Mouse (Mus musculus) forebrain, postnatal 0 days (tissue): ENCODE data around the gene Cdadc1. TPM values are rescaled to one million over a fixed set of nuclear protein-coding genes. Genes with fewer than 3 reads are reported as not detected.

Experiments used
- ATAC-seq: fragments of 200-750 bp; cut with Nextera tagmentation; 2 replicates; pipeline ENCODE4 v1.8.0; 2017; ENCODE audit warnings: mild to moderate bottlenecking, moderate library complexity
- DNase-seq: peaks from one replicate; pipeline ENCODE4 v3.0.0-alpha.2; 2015
- H3K27ac ChIP-seq: fragments of 300-500 bp; sonication (generic); 2 replicates; pipeline ENCODE4 v1.5.1; 2014; ENCODE audit warnings: low read depth, mild to moderate bottlenecking, antibody characterized with exemption, low read length, moderate library complexity, mixed read lengths
- H3K27me3 ChIP-seq: fragments of 300-500 bp; sonication (generic); 2 replicates; pipeline ENCODE4 v1.6.1; 2014; ENCODE audit warnings: mild to moderate bottlenecking, low read length, mixed read lengths; ENCODE audit not compliant: insufficient read depth
- H3K36me3 ChIP-seq: fragments of 300-500 bp; sonication (generic); 2 replicates; pipeline ENCODE4 v1.6.1; 2014; ENCODE audit warnings: mild to moderate bottlenecking, moderate library complexity; ENCODE audit not compliant: insufficient read depth
- H3K4me1 ChIP-seq: fragments of 300-500 bp; sonication (generic); 2 replicates; pipeline ENCODE4 v1.6.1; 2014; ENCODE audit warnings: antibody characterized with exemption; ENCODE audit not compliant: insufficient read depth
- H3K4me2 ChIP-seq: fragments of 300-500 bp; sonication (generic); 2 replicates; pipeline ENCODE4 v1.6.1; 2014; ENCODE audit warnings: low read depth, mild to moderate bottlenecking, moderate library complexity
- H3K4me3 ChIP-seq: fragments of 300-500 bp; sonication (generic); 2 replicates; pipeline ENCODE4 v1.5.1; 2014; ENCODE audit warnings: low read depth, low read length, mixed read lengths
- H3K9ac ChIP-seq: fragments of 300-500 bp; sonication (generic); 2 replicates; pipeline ENCODE4 v1.6.1; 2014; ENCODE audit warnings: mild to moderate bottlenecking
- H3K9me3 ChIP-seq: fragments of 300-500 bp; sonication (generic); 2 replicates; pipeline ENCODE4 v1.6.1; 2016; ENCODE audit warnings: low read length
- CTCF ChIP-seq: sonication (generic); IDR thresholded peaks from 2 replicates; pipeline ENCODE4 v1.5.1; 2016; ENCODE audit warnings: antibody characterized with exemption, control low read depth, low read depth
- WGBS: fragments of 180-500 bp; shearing (Covaris S2); extraction: QIAGEN DNeasy Blood & Tissue Kit; methylation state at CpG from one replicate; pipeline ENCODE4 v1.1.7; 2014; 5-methylcytosine and 5-hydroxymethylcytosine counted together
- polyA plus RNA-seq: library from polyadenylated mRNA; unstranded; fragments of >200 nt; fragmentation: Nextera tagmentation; extraction: Ambion mirVana; gene quantifications from 2 replicates; pipeline ENCODE4 v1.2.1, GENCODE M21; 2015
- total RNA-seq: library from RNA; depleted of rRNA; stranded (reverse); fragments of >200 nt; gene quantifications from 2 replicates; pipeline ENCODE4 v1.2.3, GENCODE M21; 2014

The Cdadc1 gene
- total and polyA plus RNA-seq, 2 experiments from 2014 or later, result 5.1 to 34.6 TPM

GRCm38 (mm10) chr14:59543956-59544355 lies 53.8 kb downstream of the Cdadc1 start:
- DNase-seq (no peak), ATAC-seq (no peak)
- Histone ChIP-seq H3K4me3 (no peak overlapping the region), H3K27ac (no peak overlapping the region), H3K4me1 (no peaks in the 10 kb centered on the region), H3K9me3 (no peaks in the 10 kb centered on the region), H3K9ac (no peak overlapping the region), H3K36me3 (no peaks in the 10 kb centered on the region), H3K4me2 (no peak overlapping the region), H3K27me3 (no peaks in the 10 kb centered on the region)
- no peak for TF ChIP-seq CTCF
- 41% methylated on average over 5 of the region's 5 CpGs for WGBS

- Histone ChIP-seq H3K4me1 (no peaks in the 10 kb centered on the region), H3K4me2 (no peak overlapping the region), H3K9ac (no peak overlapping the region), H3K27ac (no peak overlapping the region), H3K27me3 (no peaks in the 10 kb centered on the region), H3K9me3 (no peaks in the 10 kb centered on the region), H3K36me3 (no peaks in the 10 kb centered on the region), H3K4me3 (no peak overlapping the region)
- WGBS, result 91% methylated on average over 3 of the region's 3 CpGs
- ATAC-seq (no peak), DNase-seq (no peak)
- no peak for TF ChIP-seq CTCF
Measured at GRCm38 (mm10) chr14:59543158-59543826, 54.5 kb downstream of the Cdadc1 start.

GRCm38 (mm10) chr14:59540761-59541160 lies 57.0 kb downstream of the Cdadc1 start:
- Histone ChIP-seq H3K4me3 (no peak overlapping the region), H3K9me3 (no peaks in the 10 kb centered on the region), H3K9ac (no peak overlapping the region), H3K36me3 (no peaks in the 10 kb centered on the region), H3K4me1 (no peaks in the 10 kb centered on the region), H3K27me3 (no peaks in the 10 kb centered on the region), H3K27ac (no peak overlapping the region), H3K4me2 (no peak overlapping the region)
- ATAC-seq, result no peak
- WGBS, result 74% methylated on average over 6 of the region's 6 CpGs
- TF ChIP-seq CTCF, result no peak
- no peak for DNase-seq

- Histone ChIP-seq H3K4me3 (no peak overlapping the region), H3K9me3 (no peaks in the 10 kb centered on the region), H3K36me3 (no peaks in the 10 kb centered on the region), H3K27ac (no peak overlapping the region), H3K9ac (no peak overlapping the region), H3K27me3 (no peaks in the 10 kb centered on the region), H3K4me1 (no peaks in the 10 kb centered on the region), H3K4me2 (no peak overlapping the region)
- 85% methylated on average over 2 of the region's 2 CpGs for WGBS
- ATAC-seq (no peak), DNase-seq (no peak)
- no peak for TF ChIP-seq CTCF
Measured at GRCm38 (mm10) chr14:59540230-59540629, 57.5 kb downstream of the Cdadc1 start.

- Histone ChIP-seq H3K4me3 (no peak overlapping the region), H3K4me1 (no peaks in the 10 kb centered on the region), H3K9me3 (no peaks in the 10 kb centered on the region), H3K36me3 (no peaks in the 10 kb centered on the region), H3K9ac (no peak overlapping the region), H3K27me3 (no peaks in the 10 kb centered on the region), H3K4me2 (no peak overlapping the region), H3K27ac (no peak overlapping the region)
- TF ChIP-seq CTCF, result no peak
- ATAC-seq, result no peak
- no peak for DNase-seq
- 93% methylated on average over 4 of the region's 4 CpGs for WGBS
Measured at GRCm38 (mm10) chr14:59537829-59538432, 59.8 kb downstream of the Cdadc1 start.

- Histone ChIP-seq H3K36me3 (no peaks in the 10 kb centered on the region), H3K4me1 (no peaks in the 10 kb centered on the region), H3K4me2 (no peak overlapping the region), H3K27me3 (no peaks in the 10 kb centered on the region), H3K9ac (no peak overlapping the region), H3K4me3 (no peak overlapping the region), H3K27ac (no peak overlapping the region), H3K9me3 (no peaks in the 10 kb centered on the region)
- TF ChIP-seq CTCF, result no peak
- ATAC-seq, result peak; percentile 38; the same call in 1 of the 2 replicates
- DNase-seq, result no peak
Measured at GRCm38 (mm10) chr14:59533908-59534307, 63.9 kb downstream of the Cdadc1 start.

GRCm38 (mm10) chr14:59532986-59533385 lies 64.8 kb downstream of the Cdadc1 start:
- ATAC-seq (no peak), DNase-seq (no peak)
- Histone ChIP-seq H3K36me3 (no peaks in the 10 kb centered on the region), H3K27me3 (no peaks in the 10 kb centered on the region), H3K27ac (no peak overlapping the region), H3K4me2 (no peak overlapping the region), H3K9me3 (no peaks in the 10 kb centered on the region), H3K4me3 (no peak overlapping the region), H3K4me1 (no peaks in the 10 kb centered on the region), H3K9ac (no peak overlapping the region)
- no peak for TF ChIP-seq CTCF
- WGBS, result 89% methylated on average over 1 of the region's 1 CpGs
